Mouse (Mus musculus) limb, embryonic 14.5 days (tissue): ENCODE results near the gene Capg. TPM values are rescaled to one million over a fixed set of nuclear protein-coding genes. Genes with fewer than 3 reads are reported as not detected.

Source experiments
- ATAC-seq: fragments of 200-750 bp; cut with Nextera tagmentation; 2 replicates; pipeline ENCODE4 v1.8.0; 2017; ENCODE audit warnings: low read depth, moderate number of reproducible peaks, moderate TSS enrichment; ENCODE audit not compliant: low FRiP score
- DNase-seq: peaks from one replicate; pipeline ENCODE4 v3.0.0-alpha.2; 2015; ENCODE audit warnings: low spot score
- H3K27ac ChIP-seq: fragments of 300-500 bp; sonication (generic); replicated peaks from 2 replicates; pipeline ENCODE4 v1.5.1; 2014; ENCODE audit warnings: low read depth, mild to moderate bottlenecking, low read length, moderate library complexity, mixed read lengths
- H3K27me3 ChIP-seq: fragments of 300-500 bp; sonication (generic); 2 replicates; pipeline ENCODE4 v1.6.1; 2014; ENCODE audit warnings: low read length, mixed read lengths; ENCODE audit not compliant: control insufficient read depth, insufficient read depth
- H3K36me3 ChIP-seq: fragments of 300-500 bp; sonication (generic); 2 replicates; pipeline ENCODE4 v1.6.1; 2014; ENCODE audit warnings: mild to moderate bottlenecking, low read length, moderate library complexity, mixed read lengths; ENCODE audit not compliant: control insufficient read depth, insufficient read depth
- H3K4me1 ChIP-seq: fragments of 300-500 bp; sonication (generic); 2 replicates; pipeline ENCODE4 v1.6.1; 2014; ENCODE audit warnings: antibody characterized with exemption, low read length, mixed read lengths; ENCODE audit not compliant: control insufficient read depth, insufficient read depth
- H3K4me2 ChIP-seq: fragments of 300-500 bp; sonication (generic); replicated peaks from 2 replicates; pipeline ENCODE4 v1.6.1; 2014; ENCODE audit warnings: low read depth, mild to moderate bottlenecking, low read length, moderate library complexity; ENCODE audit not compliant: severe bottlenecking
- H3K4me3 ChIP-seq: fragments of 300-500 bp; sonication (generic); replicated peaks from 2 replicates; pipeline ENCODE4 v1.5.1; 2014; ENCODE audit warnings: low read length
- H3K9ac ChIP-seq: fragments of 300-500 bp; sonication (generic); 2 replicates; pipeline ENCODE4 v1.6.1; 2014; ENCODE audit warnings: mild to moderate bottlenecking, low read depth, low read length, moderate library complexity; ENCODE audit not compliant: severe bottlenecking
- H3K9me3 ChIP-seq: fragments of 300-500 bp; sonication (generic); 2 replicates; pipeline ENCODE4 v1.6.1; 2016; ENCODE audit warnings: low read length; ENCODE audit not compliant: control insufficient read depth
- POLR2A ChIP-seq: fragments of 200-500 bp; IDR thresholded peaks from 2 replicates; pipeline ENCODE4 v1.8.0; 2012; ENCODE audit warnings: inconsistent platforms, mild to moderate bottlenecking, moderate library complexity, borderline replicate concordance; ENCODE audit not compliant: insufficient read depth, insufficient read length; ENCODE audit errors: extremely low read depth
- WGBS: fragments of 180-500 bp; shearing (Covaris S2); extraction: QIAGEN DNeasy Blood & Tissue Kit; methylation state at CpG from one replicate; pipeline ENCODE4 v1.1.7; 2014; 5-methylcytosine and 5-hydroxymethylcytosine counted together
- polyA plus RNA-seq, 2 experiments: library from polyadenylated mRNA; depleted of rRNA in 1 of 2; stranded (reverse) in 1 of 2; unstranded in 1 of 2; fragments of >200 nt; fragmentation: Nextera tagmentation in 1 of 2; extraction: Ambion mirVana in 1 of 2; gene quantifications; 2 replicates each; pipeline versions ENCODE4 v1.2.1 to v1.2.3; 2012 to 2014

Capg gene
- polyA plus RNA-seq, 2 experiments, result 30.9 to 86.6 TPM

DNA sequence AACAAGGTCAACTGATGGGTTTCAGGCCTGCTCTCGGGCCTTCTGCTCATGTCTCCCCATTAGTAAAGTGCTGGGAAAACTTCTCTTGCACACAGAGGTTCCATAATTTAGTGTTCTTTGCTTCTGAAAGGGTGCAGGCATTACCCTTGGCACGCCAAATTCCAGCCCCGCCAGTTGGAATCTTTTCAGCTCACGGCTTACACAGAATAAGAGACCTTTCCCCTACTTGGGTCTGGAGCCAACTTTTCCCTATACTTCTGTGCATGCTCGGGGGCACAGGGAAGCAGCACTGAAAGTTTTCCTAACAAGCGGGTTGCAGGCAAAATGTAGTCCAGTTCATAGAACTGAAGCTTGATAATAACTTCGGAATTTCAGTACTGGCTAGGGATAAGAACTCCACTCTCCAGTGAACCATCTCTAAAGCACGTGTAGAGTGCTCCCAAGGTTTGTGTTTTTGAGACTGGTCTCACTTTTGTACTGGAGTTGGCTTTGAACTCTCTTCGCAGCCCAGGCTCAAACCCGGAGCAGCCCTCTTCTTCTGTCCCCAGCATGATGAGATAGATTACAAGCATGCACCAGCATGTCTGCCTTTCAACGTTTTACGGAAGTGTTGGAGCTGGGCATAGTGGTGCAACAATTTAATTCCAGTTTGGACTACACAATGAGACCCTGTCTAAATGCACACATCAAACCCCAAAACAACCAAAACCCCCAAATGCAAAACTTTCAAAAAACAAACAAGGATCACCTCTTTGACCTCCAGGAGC, 54.8 kb downstream of the Capg start:
- Histone ChIP-seq H3K4me1 (peaks cover 15% of the 10 kb centered on the region), H3K36me3 (peaks cover 6% of the 10 kb centered on the region; the same call in 1 of the 2 replicates), H3K27me3 (no peaks in the 10 kb centered on the region), H3K9ac (peak overlapping the region; percentile 69), H3K4me3 (peak overlapping the region; percentile 62), H3K9me3 (no peaks in the 10 kb centered on the region), H3K4me2 (peak overlapping the region; percentile 73), H3K27ac (peak overlapping the region; percentile 89)
- WGBS, result 33% methylated on average over 12 of the region's 12 CpGs
- no peak for TF ChIP-seq POLR2A
- DNase-seq, result peak; percentile 71
- peak; percentile 30 for ATAC-seq

DNA sequence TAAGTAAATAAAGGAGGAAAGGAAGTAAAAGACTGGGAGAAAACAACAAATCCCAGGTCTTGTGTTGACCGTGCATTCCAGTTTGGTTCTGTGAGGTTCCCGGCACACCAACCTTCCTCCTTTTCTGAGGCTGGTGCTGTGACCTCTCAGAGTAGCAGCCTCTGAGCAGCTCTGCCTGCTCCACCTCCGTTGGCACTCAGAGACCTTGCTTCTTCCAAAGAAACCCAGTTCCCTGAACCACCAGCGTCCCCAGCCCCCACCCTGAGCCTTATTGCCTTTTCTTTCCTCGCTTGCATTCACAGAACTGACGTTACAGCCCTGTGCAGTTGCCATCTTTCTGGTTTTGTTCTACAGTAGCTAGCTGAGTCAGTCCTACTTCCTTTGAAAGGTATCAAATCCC, 56.0 kb downstream of the Capg start:
- WGBS, result 73% methylated on average over 6 of the region's 6 CpGs
- H3K4me1 ChIP-seq, result peaks cover 15% of the 10 kb centered on the region
- no peak overlapping the region for H3K9ac ChIP-seq
- no peaks in the 10 kb centered on the region for H3K9me3 ChIP-seq
- no peak for DNase-seq
- TF ChIP-seq POLR2A, result no peak
- no peak overlapping the region for H3K4me2 ChIP-seq
- no peak overlapping the region for H3K4me3 ChIP-seq
- no peak for ATAC-seq
- H3K27me3 ChIP-seq, result no peaks in the 10 kb centered on the region
- peaks cover 16% of the 10 kb centered on the region for H3K36me3 ChIP-seq
- H3K27ac ChIP-seq, result no peak overlapping the region

- no peak overlapping the region for H3K27ac ChIP-seq
- ATAC-seq (no peak), DNase-seq (no peak)
- H3K4me1 ChIP-seq, result peaks cover 15% of the 10 kb centered on the region
- H3K4me2 ChIP-seq, result no peak overlapping the region
- TF ChIP-seq POLR2A, result no peak
- H3K9ac ChIP-seq, result no peak overlapping the region
- WGBS, result 85% methylated on average over 12 of the region's 12 CpGs
- peaks cover 22% of the 10 kb centered on the region for H3K36me3 ChIP-seq
- H3K4me3 ChIP-seq, result no peak overlapping the region
- H3K9me3 ChIP-seq, result no peaks in the 10 kb centered on the region
- no peaks in the 10 kb centered on the region for H3K27me3 ChIP-seq
These were observed 56.6 kb downstream of the Capg start for GRCm38 (mm10) chr6:72600771-72601170.

DNA sequence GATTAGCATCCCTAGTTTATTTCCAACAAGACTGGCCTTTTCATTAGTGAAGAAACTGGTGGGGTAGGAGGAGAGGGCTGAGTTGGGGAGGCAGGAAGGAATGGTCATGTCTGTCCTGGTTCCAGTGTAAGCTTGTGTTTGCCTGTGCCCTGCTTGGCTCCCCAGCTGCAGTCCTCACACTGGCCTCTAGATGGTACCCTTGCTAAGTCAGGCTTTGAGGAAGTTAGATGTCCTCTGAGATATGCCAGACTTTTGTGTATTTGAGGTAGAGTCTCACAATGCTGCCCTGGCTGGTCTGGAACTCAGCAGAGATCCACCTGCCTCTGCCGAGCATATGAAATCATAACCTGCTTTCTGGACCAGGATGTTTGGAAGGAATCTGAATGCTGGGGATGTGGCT, 57.5 kb downstream of the Capg start:
- DNase-seq (peak; percentile 49), ATAC-seq (no peak)
- Histone ChIP-seq H3K27me3 (no peaks in the 10 kb centered on the region), H3K9me3 (no peaks in the 10 kb centered on the region), H3K9ac (no peak overlapping the region), H3K4me3 (no peak overlapping the region), H3K4me2 (no peak overlapping the region), H3K4me1 (peaks cover 15% of the 10 kb centered on the region), H3K36me3 (peaks cover 30% of the 10 kb centered on the region), H3K27ac (no peak overlapping the region)
- no peak for TF ChIP-seq POLR2A
- 26% methylated on average over 1 of the region's 1 CpGs for WGBS

GRCm38 (mm10) chr6:72604066-72604465, 59.9 kb downstream of the Capg start:
- WGBS, result 82% methylated on average over 2 of the region's 2 CpGs
- Histone ChIP-seq H3K27me3 (no peaks in the 10 kb centered on the region), H3K27ac (no peak overlapping the region), H3K4me3 (no peak overlapping the region), H3K36me3 (peaks cover 49% of the 10 kb centered on the region), H3K4me2 (no peak overlapping the region), H3K4me1 (peaks cover 5% of the 10 kb centered on the region), H3K9me3 (no peaks in the 10 kb centered on the region), H3K9ac (no peak overlapping the region)
- TF ChIP-seq POLR2A, result no peak
- ATAC-seq (no peak), DNase-seq (no peak)
